Comparison of ENCODE assay signal across 23 mouse cellular contexts in the genomic region with DNA sequence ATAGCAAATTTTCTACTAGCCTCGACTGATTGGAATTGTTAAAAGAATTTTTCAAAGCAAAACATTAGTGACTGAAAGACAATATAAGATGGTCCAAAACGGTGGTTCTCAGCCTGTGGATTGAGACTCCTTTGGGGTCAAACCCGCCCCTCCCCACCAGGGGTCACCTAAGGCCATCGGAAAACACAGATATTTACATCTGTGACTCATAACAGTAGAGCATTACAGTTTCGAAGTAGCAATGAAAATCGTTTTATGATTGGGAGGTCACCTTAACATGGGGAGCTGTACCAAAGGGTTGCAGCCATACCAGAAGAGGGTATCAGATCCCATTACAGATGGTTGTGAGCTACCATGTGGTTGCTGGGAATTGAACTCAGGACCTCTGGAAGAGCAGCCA. TPM values are rescaled to one million over a fixed set of nuclear protein-coding genes. Genes with fewer than 3 reads are reported as not detected.
A peak's percentile ranks its signal among the peaks of the same experiment; 100 is the strongest.
DNase-seq lines count a peak whose midpoint lies in the region; TF ChIP-seq lines count a peak whose summit lies in the region.
"Had no signal": no experiment of that assay in that cellular context is flagged by ENCODE, and none has a peak within 500 bp of the region (broad histone marks: within the 10 kb centered on the region; RNA-seq: fewer than 3 reads in every experiment).

No protein-coding gene starts in this region.

- no peak overlapping the region for H3K9ac ChIP-seq in CH12.LX (ENCODE audit: insufficient read depth, low read depth)

- TF ChIP-seq CTCF in CH12.LX (conservative IDR thresholded peaks at IDR 0.05 in 1 of 2, IDR thresholded peaks at IDR 0.05 in 1 of 2; ENCODE audit: low read depth in 2 of 2, low read length in 2 of 2) = 0 out of 4 replicates have a peak, but pooled peaks of 1 of the 2 experiments have one; percentile 13

- dilution Hi-C loops in CH12.LX (cut with MboI; ENCODE audit: extremely low pct_ligation_motif_present, extremely low pct_unique_long_range_greater_than_20kb, low sequenced_read_pairs) = no loop called here

- in situ Hi-C loops in CH12.LX (cut with MboI; ENCODE audit: low pct_ligation_motif_present, low pct_unique_long_range_greater_than_20kb, low sequenced_read_pairs) = no loop called here

- no peak overlapping the region for H3K27ac ChIP-seq in CH12.LX (ENCODE audit: insufficient read depth, low read depth)

- no peak; the same call in 1 of the 2 replicates for TF ChIP-seq RAD21 in CH12.LX (IDR thresholded peaks at IDR 0.05; ENCODE audit: low read depth, low read length)

- H3K79me2 ChIP-seq in CH12.LX (replicated peaks; ENCODE audit: control insufficient read depth, extremely low read depth, insufficient read depth, poor library complexity, severe bottlenecking) = no peaks in the 10 kb centered on the region

- no peaks in the 10 kb centered on the region for H3K9me3 ChIP-seq in CH12.LX (replicated peaks; ENCODE audit: low read length)
- H3K9me3 ChIP-seq: G1E had no signal

- TF ChIP-seq POLR2A in CH12.LX (IDR thresholded peaks at IDR 0.05; ENCODE audit: low read depth, low read length) = no peak

- TF ChIP-seq EP300 in CH12.LX (IDR thresholded peaks at IDR 0.05; ENCODE audit: low read length) = 0 out of 2 replicates have a peak, but pooled peaks have one; percentile 22

- DNase-seq in CH12.LX (ENCODE audit: extremely low read depth) = no peak
- DNase-seq in left cerebral cortex, adult 11 months (ENCODE audit: low spot score) = no peak
- DNase-seq: adrenal gland, adult 2 months; adrenal gland, adult 8-10 months; adrenal gland, postnatal 10 days; adrenal gland, postnatal 14 days; adrenal gland, postnatal 25 days; adrenal gland, postnatal 36 days; B cell, adult 2 months; cerebellum, adult 11 months; cerebellum, adult 11-12 months; cerebellum, adult 18-20 months; cerebellum, adult 2 months; cerebellum, adult 8-10 months had no signal

- no peak overlapping the region for H3K4me2 ChIP-seq in CH12.LX (ENCODE audit: insufficient read depth, low read depth, poor library complexity, severe bottlenecking)

- peaks cover 0 to 3% of the 10 kb centered on the region in 2 experiments; a peak in 1 of 4 replicates for H3K4me1 ChIP-seq in CH12.LX (ENCODE audit: control insufficient read depth in 1 of 2, insufficient read depth in 2 of 2)

- no peaks in the 10 kb centered on the region for H3K36me3 ChIP-seq in CH12.LX (replicated peaks in 1 of 2; ENCODE audit: control insufficient read depth in 1 of 2, insufficient read depth in 1 of 2, low read length in 1 of 2)
- H3K36me3 ChIP-seq: G1E had no signal

- no peak overlapping the region for H3K4me3 ChIP-seq in CH12.LX (replicated peaks in 1 of 3; ENCODE audit: low read depth in 2 of 3, low read length in 2 of 3, poor library complexity in 1 of 3)

- H3K27me3 ChIP-seq in CH12.LX (replicated peaks) = no peaks in the 10 kb centered on the region
- H3K27me3 ChIP-seq: Patski had no signal

TF ChIP-seq in CH12.LX, 34 proteins besides CTCF, POLR2A, EP300 and RAD21:
- TF ChIP-seq IRF4 (IDR thresholded peaks at IDR 0.05; ENCODE audit: low read depth, low read length) (peak; percentile 80), GABPA (IDR thresholded peaks at IDR 0.05; ENCODE audit: insufficient replicate concordance, low read depth, low read length) (no peak), ZKSCAN1 (IDR thresholded peaks at IDR 0.05; ENCODE audit: borderline replicate concordance, low read depth, low read length) (no peak), E2F4 (IDR thresholded peaks at IDR 0.05; ENCODE audit: insufficient replicate concordance, low read depth, low read length) (no peak), CHD1 (IDR thresholded peaks at IDR 0.05; ENCODE audit: low read depth, low read length) (no peak), RCOR1 (conservative IDR thresholded peaks at IDR 0.05; ENCODE audit: low read depth, low read length) (no peak), PAX5 (IDR thresholded peaks at IDR 0.05; ENCODE audit: low read length) (no peak), ZC3H11A (IDR thresholded peaks at IDR 0.05; ENCODE audit: low read depth, low read length) (no peak), JUND (conservative IDR thresholded peaks at IDR 0.05; ENCODE audit: low read depth, low read length) (peak; percentile 77)

RNA-seq across cellular contexts. Expression of a gene that starts 16.1 kb away (rescaled TPM):
- 2.6 and 3.9 TPM in 2 replicates for total RNA-seq in CH12.LX (2012; rRNA removed)
- 2.3 and 2.7 TPM in 2 replicates for total RNA-seq in CH12.LX (2014; rRNA removed)
- polyA plus RNA-seq in CH12.LX (2012; ENCODE audit: insufficient read length, low read depth) = 3.4 and 4.1 TPM in 2 replicates

RNA-seq across cellular contexts. Expression of a gene that starts 32.6 kb away (rescaled TPM):
- total RNA-seq in CH12.LX (2012; rRNA removed) (not detected in 2 replicates), CH12.LX (2014; rRNA removed) (not detected in 2 replicates)
- not detected in 2 replicates for polyA plus RNA-seq in CH12.LX (2012; ENCODE audit: insufficient read length, low read depth)
- total RNA-seq: adrenal gland, adult 18-20 months; adrenal gland, adult 2 months; adrenal gland, adult 8-10 months; adrenal gland, postnatal 10 days; adrenal gland, postnatal 14 days; adrenal gland, postnatal 25 days; adrenal gland, postnatal 36 days; adrenal gland, postnatal 4 days; ES-E14; MEL had no signal
- polyA plus RNA-seq: activated CD4-positive, CD25-positive, alpha-beta regulatory T cell, adult 4 months; adrenal gland, adult 2 months; C2C12; CD4-positive, CD25-positive, alpha-beta regulatory T cell, adult 4 months; G1E; Patski had no signal

RNA-seq across cellular contexts. Expression of a gene that starts 51.2 kb away (rescaled TPM):
- total RNA-seq in CH12.LX (2012; rRNA removed) (0.08 and 0.17 TPM in 2 replicates), CH12.LX (2014; rRNA removed) (not detected in 2 replicates)
- 0.14 and 0.30 TPM in 2 replicates for polyA plus RNA-seq in CH12.LX (2012; ENCODE audit: insufficient read length, low read depth)
- total RNA-seq: adrenal gland, adult 18-20 months; adrenal gland, postnatal 36 days had no signal
- polyA plus RNA-seq: activated CD4-positive, CD25-positive, alpha-beta regulatory T cell, adult 4 months; adrenal gland, adult 2 months; G1E had no signal

RNA-seq across cellular contexts. Expression of a gene that starts 60.0 kb away (rescaled TPM):
- total RNA-seq in CH12.LX (2012; rRNA removed) = 90.7 and 111 TPM in 2 replicates
- total RNA-seq in CH12.LX (2014; rRNA removed) = 45.7 and 47.3 TPM in 2 replicates
- polyA plus RNA-seq in CH12.LX (2012; ENCODE audit: insufficient read length, low read depth) = 363 and 381 TPM in 2 replicates
